Mouse (Mus musculus): Measurements from ENCODE around the gene Ccdc181. TPM values are rescaled to one million over a fixed set of nuclear protein-coding genes. Genes with fewer than 3 reads are reported as not detected.
A peak's percentile ranks its signal among the peaks of the same experiment; 100 is the strongest.

Ccdc181 gene
- total and polyA plus RNA-seq, 3 experiments = 2.7 to 9.2 (median 8.6) TPM

DNA sequence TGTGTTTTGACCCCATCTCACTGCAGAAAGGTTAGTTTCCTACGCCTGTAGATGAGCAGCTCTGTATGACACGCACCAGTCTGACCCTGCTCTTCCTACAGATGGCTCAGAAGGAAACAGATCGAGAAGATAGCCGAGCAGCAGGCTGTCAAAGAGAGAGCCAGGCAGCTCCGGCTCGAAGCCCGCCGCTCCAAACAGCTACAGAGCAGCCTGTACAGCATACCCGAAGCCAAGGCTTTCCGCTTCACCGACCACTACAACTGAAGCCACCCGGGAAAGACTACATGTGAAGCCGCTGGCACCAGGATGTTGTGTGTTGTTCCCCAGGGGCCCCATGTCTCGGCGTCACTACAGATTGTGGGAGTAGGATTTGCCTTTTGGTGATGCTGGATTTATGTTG, 12.0 kb downstream of the Ccdc181 start:
- WGBS = 53% methylated on average over 15 of the region's 15 CpGs
- H3K4me1 ChIP-seq (ENCODE audit: control insufficient read depth, insufficient read depth, low read length) = no peaks in the 10 kb centered on the region
- H3K36me3 ChIP-seq (ENCODE audit: control insufficient read depth, insufficient read depth, low read length) = no peaks in the 10 kb centered on the region
- no peak for TF ChIP-seq CTCF (IDR thresholded peaks at IDR 0.05)
- TF ChIP-seq EP300 (IDR thresholded peaks at IDR 0.05; ENCODE audit: insufficient read depth, low read depth, low read length) = no peak
- TF ChIP-seq POLR2A (IDR thresholded peaks at IDR 0.05; ENCODE audit: insufficient read depth, low read depth, low read length) = no peak
- DNase-seq = no peak
- no peaks in the 10 kb centered on the region for H3K79me2 ChIP-seq (replicated peaks; ENCODE audit: control insufficient read depth, insufficient read depth, low read length)
- H3K9ac ChIP-seq (ENCODE audit: low read depth, low read length) = no peak overlapping the region
- no peak overlapping the region for H3K27ac ChIP-seq
- intact Hi-C loops (cut with DNase I) = no loop called here
- H3K27me3 ChIP-seq (ENCODE audit: control insufficient read depth, insufficient read depth, low read length) = no peaks in the 10 kb centered on the region
- H3K4me3 ChIP-seq = no peak overlapping the region

DNA sequence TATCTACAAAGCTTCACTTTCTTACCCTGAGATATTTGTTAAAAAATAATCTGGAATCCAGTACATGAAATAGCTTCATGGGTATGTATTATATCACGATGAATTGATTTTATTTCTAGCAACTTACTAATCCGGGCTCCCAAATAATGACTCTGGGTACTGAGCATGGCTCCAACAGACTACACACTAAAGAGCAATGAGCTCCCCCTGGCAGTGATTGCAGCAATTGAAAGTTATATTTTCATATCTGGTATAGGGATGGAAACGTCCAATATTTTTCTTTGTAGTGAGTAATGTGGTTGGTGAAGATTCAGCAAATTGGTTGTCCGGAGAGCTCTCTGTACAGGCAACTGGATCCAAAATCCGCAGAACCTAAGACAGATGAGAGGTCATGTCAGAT, 16.7 kb downstream of the Ccdc181 start:
- Histone ChIP-seq H3K4me3 (no peak overlapping the region), H3K4me1 (ENCODE audit: control insufficient read depth, insufficient read depth, low read length) (no peaks in the 10 kb centered on the region), H3K27me3 (ENCODE audit: control insufficient read depth, insufficient read depth, low read length) (no peaks in the 10 kb centered on the region), H3K9ac (ENCODE audit: low read depth, low read length) (no peak overlapping the region), H3K27ac (no peak overlapping the region), H3K79me2 (replicated peaks; ENCODE audit: control insufficient read depth, insufficient read depth, low read length) (no peaks in the 10 kb centered on the region), H3K36me3 (ENCODE audit: control insufficient read depth, insufficient read depth, low read length) (no peaks in the 10 kb centered on the region; the same call in 1 of the 2 replicates)
- no peak for DNase-seq
- no peak for TF ChIP-seq POLR2A (IDR thresholded peaks at IDR 0.05; ENCODE audit: insufficient read depth, low read depth, low read length)
- no peak for TF ChIP-seq EP300 (IDR thresholded peaks at IDR 0.05; ENCODE audit: insufficient read depth, low read depth, low read length)
- TF ChIP-seq CTCF (IDR thresholded peaks at IDR 0.05) = peak; percentile 14; the same call in 1 of the 2 replicates
- WGBS = 83% methylated on average over 5 of the region's 5 CpGs
- intact Hi-C loops (cut with DNase I) = no loop called here

DNA sequence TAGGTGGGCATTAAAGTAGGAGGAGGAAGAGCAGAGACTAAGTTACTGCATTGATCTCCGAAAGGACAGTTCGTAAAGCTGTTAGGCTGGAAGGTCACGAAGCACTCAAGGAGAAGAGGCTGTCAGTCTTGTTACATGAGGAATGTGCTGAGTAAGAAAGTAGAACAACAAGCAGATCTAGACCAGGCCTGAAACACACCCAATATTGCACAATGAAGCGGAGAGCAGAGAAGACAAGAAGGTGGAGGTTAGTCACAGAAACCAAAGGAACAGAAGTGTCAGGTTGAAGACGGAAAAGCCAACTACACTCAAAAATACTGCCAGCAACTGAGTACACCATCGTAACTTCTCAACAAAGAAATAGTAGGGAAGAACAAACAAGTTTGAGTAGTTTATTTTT, 18.7 kb downstream of the Ccdc181 start:
- intact Hi-C loops (cut with DNase I) = no loop called here
- DNase-seq = no peak
- Histone ChIP-seq H3K27ac (no peak overlapping the region), H3K79me2 (replicated peaks; ENCODE audit: control insufficient read depth, insufficient read depth, low read length) (no peaks in the 10 kb centered on the region), H3K4me3 (no peak overlapping the region), H3K9ac (ENCODE audit: low read depth, low read length) (no peak overlapping the region), H3K27me3 (ENCODE audit: control insufficient read depth, insufficient read depth, low read length) (no peaks in the 10 kb centered on the region), H3K36me3 (ENCODE audit: control insufficient read depth, insufficient read depth, low read length) (no peaks in the 10 kb centered on the region; the same call in 1 of the 2 replicates), H3K4me1 (ENCODE audit: control insufficient read depth, insufficient read depth, low read length) (no peaks in the 10 kb centered on the region)
- TF ChIP-seq EP300 (IDR thresholded peaks at IDR 0.05; ENCODE audit: insufficient read depth, low read depth, low read length) (no peak), POLR2A (IDR thresholded peaks at IDR 0.05; ENCODE audit: insufficient read depth, low read depth, low read length) (no peak), CTCF (IDR thresholded peaks at IDR 0.05) (no peak)
- 92% methylated on average over 6 of the region's 6 CpGs for WGBS

DNA sequence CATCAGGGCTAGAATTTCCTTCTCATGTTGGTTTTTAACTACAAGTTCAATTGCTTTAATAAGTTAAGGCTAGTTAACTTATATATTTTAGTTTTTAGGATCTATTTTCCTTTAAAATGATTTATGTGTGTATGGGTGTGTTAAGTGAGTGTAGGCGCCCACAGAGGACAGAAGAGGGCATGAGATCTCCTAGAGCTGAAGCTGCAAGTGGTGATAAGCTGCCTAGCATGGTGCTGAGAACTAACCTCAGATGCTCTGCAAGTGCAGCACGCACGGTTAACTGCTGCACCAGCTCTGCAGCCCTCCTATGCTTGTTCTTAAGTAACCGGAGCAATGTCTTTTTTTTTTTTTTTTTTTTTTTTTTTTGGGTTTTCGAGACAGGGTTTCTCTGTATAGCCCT, 21.1 kb downstream of the Ccdc181 start:
- over 99% methylated on average over 4 of the region's 5 CpGs for WGBS
- H3K36me3 ChIP-seq (ENCODE audit: control insufficient read depth, insufficient read depth, low read length) = peaks cover 1% of the 10 kb centered on the region; the same call in 1 of the 2 replicates
- intact Hi-C loops (cut with DNase I) = no loop called here

DNA sequence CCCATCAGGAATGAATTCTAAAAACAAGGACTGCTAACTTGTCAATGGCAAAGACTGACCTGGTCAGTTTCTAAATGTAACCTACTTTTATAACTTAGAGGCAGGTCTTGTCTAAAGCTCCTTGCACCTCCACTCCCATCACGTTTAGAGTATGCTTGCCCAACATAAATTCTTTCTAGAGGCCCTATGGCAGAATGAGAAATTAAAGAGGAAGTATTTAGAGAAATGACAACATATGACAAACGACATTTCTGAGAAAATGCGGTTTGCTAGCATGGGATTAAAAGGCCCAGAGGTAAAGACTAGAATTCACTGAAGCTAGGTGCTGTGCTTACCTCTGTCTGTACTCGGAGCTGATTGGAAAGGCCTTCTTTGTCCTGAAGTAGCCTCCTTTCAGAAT, 26.6 kb downstream of the Ccdc181 start:
- intact Hi-C loops (cut with DNase I) = no loop called here

More for the DNA sequence above, 21.1 kb downstream of the Ccdc181 start:
- TF ChIP-seq EP300 (IDR thresholded peaks at IDR 0.05; ENCODE audit: insufficient read depth, low read depth, low read length) (no peak), CTCF (IDR thresholded peaks at IDR 0.05) (no peak)
- H3K27ac ChIP-seq = no peak overlapping the region
- no peak overlapping the region for H3K4me3 ChIP-seq
- H3K79me2 ChIP-seq (replicated peaks; ENCODE audit: control insufficient read depth, insufficient read depth, low read length) = no peaks in the 10 kb centered on the region
- H3K4me1 ChIP-seq (ENCODE audit: control insufficient read depth, insufficient read depth, low read length) = no peaks in the 10 kb centered on the region
- no peak for DNase-seq
- no peak overlapping the region for H3K9ac ChIP-seq (ENCODE audit: low read depth, low read length)
- H3K27me3 ChIP-seq (ENCODE audit: control insufficient read depth, insufficient read depth, low read length) = no peaks in the 10 kb centered on the region

DNA sequence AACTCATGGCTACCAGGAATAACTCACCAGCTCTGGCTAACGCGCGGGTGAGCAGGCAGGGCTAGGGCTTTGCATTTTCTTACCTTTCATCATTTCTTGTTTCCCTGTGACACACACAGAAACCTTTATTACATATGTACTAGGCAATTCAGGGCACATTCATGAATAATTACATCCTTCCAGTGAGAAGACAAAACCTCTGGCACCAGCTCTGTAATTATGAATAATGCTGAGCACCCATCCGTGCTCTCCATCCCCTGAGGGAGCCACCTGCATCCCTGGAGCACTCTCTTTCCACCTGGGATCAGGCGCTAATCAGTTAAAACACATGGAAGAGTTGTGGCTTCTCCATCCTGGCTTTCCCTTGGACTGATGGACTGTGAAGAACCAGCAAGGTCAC, 28.4 kb downstream of the Ccdc181 start, which contains the start of gene Nme7:
Gene Nme7, plus strand, starts transcription at position 301 of the 400 bp plus-strand sequence.
- intact Hi-C loops (cut with DNase I) = no loop called here
- no peak within 1 kb of the TSS for H3K9ac ChIP-seq (ENCODE audit: low read depth, low read length)
- H3K36me3 ChIP-seq (ENCODE audit: control insufficient read depth, insufficient read depth, low read length) = peaks cover 6% of the 10 kb centered on the region
- no peak for TF ChIP-seq POLR2A (IDR thresholded peaks at IDR 0.05; ENCODE audit: insufficient read depth, low read depth, low read length)
- no peak for TF ChIP-seq CTCF (IDR thresholded peaks at IDR 0.05)
- TF ChIP-seq EP300 (IDR thresholded peaks at IDR 0.05; ENCODE audit: insufficient read depth, low read depth, low read length) = no peak
- no peak within 1 kb of the TSS for H3K4me3 ChIP-seq
- WGBS = 88% methylated on average over 5 of the region's 5 CpGs
- no peak for DNase-seq
- no peaks in the 10 kb centered on the region for H3K79me2 ChIP-seq (replicated peaks; ENCODE audit: control insufficient read depth, insufficient read depth, low read length)
- H3K4me1 ChIP-seq (ENCODE audit: control insufficient read depth, insufficient read depth, low read length) = no peaks in the 10 kb centered on the region
- H3K27me3 ChIP-seq (ENCODE audit: control insufficient read depth, insufficient read depth, low read length) = no peaks in the 10 kb centered on the region
- no peak within 1 kb of the TSS for H3K27ac ChIP-seq

More for the DNA sequence above, 26.6 kb downstream of the Ccdc181 start:
- peaks cover 6% of the 10 kb centered on the region for H3K36me3 ChIP-seq (ENCODE audit: control insufficient read depth, insufficient read depth, low read length)
- 89% methylated on average over 4 of the region's 4 CpGs for WGBS
- H3K27me3 ChIP-seq (ENCODE audit: control insufficient read depth, insufficient read depth, low read length) = no peaks in the 10 kb centered on the region
- DNase-seq = no peak
- no peaks in the 10 kb centered on the region for H3K4me1 ChIP-seq (ENCODE audit: control insufficient read depth, insufficient read depth, low read length)
- TF ChIP-seq CTCF (IDR thresholded peaks at IDR 0.05) = no peak
- TF ChIP-seq EP300 (IDR thresholded peaks at IDR 0.05; ENCODE audit: insufficient read depth, low read depth, low read length) = no peak
- TF ChIP-seq POLR2A (IDR thresholded peaks at IDR 0.05; ENCODE audit: insufficient read depth, low read depth, low read length) = no peak
- no peak overlapping the region for H3K4me3 ChIP-seq
- H3K9ac ChIP-seq (ENCODE audit: low read depth, low read length) = no peak overlapping the region
- H3K27ac ChIP-seq = no peak overlapping the region
- no peaks in the 10 kb centered on the region for H3K79me2 ChIP-seq (replicated peaks; ENCODE audit: control insufficient read depth, insufficient read depth, low read length)

Measured in heart, adult 2 months (tissue).